Mouse (Mus musculus): ENCODE measurements around the gene Adam1b. TPM values are rescaled to one million over a fixed set of nuclear protein-coding genes. Genes with fewer than 3 reads are reported as not detected.

Gene Adam1b
- total and polyA plus RNA-seq, 2 experiments = not detected

GRCm38 (mm10) chr5:121463601-121464250 lies 39.5 kb downstream of the Adam1b start:
- Histone ChIP-seq H3K4me3 (ENCODE audit: insufficient read depth, low read depth, low read length) (no peak overlapping the region), H3K4me1 (ENCODE audit: control insufficient read depth, insufficient read depth, low read length) (no peaks in the 10 kb centered on the region), H3K9ac (ENCODE audit: low read depth, low read length) (no peak overlapping the region), H3K27me3 (ENCODE audit: control insufficient read depth, insufficient read depth, low read length) (no peaks in the 10 kb centered on the region), H3K79me2 (ENCODE audit: control insufficient read depth, insufficient read depth, low read length) (no peaks in the 10 kb centered on the region), H3K27ac (replicated peaks; ENCODE audit: insufficient read depth, low read depth, low read length) (no peak overlapping the region), H3K36me3 (ENCODE audit: control insufficient read depth, insufficient read depth, low read length) (no peaks in the 10 kb centered on the region)
- 75% methylated on average over 5 of the region's 5 CpGs for WGBS
- no peak for TF ChIP-seq CTCF (IDR thresholded peaks at IDR 0.05; ENCODE audit: low read depth, low read length)
- TF ChIP-seq POLR2A (IDR thresholded peaks at IDR 0.05; ENCODE audit: extremely low read depth, insufficient read depth, low read length) = no peak
- DNase-seq (ENCODE audit: extremely low read depth, low read depth, low spot score) = no peak

GRCm38 (mm10) chr5:121462967-121463366 lies 40.3 kb downstream of the Adam1b start:
- no peaks in the 10 kb centered on the region for H3K27me3 ChIP-seq (ENCODE audit: control insufficient read depth, insufficient read depth, low read length)
- no peak overlapping the region for H3K9ac ChIP-seq (ENCODE audit: low read depth, low read length)
- H3K4me3 ChIP-seq (ENCODE audit: insufficient read depth, low read depth, low read length) = no peak overlapping the region
- WGBS = 82% methylated on average over 5 of the region's 5 CpGs
- H3K36me3 ChIP-seq (ENCODE audit: control insufficient read depth, insufficient read depth, low read length) = no peaks in the 10 kb centered on the region
- no peak for TF ChIP-seq POLR2A (IDR thresholded peaks at IDR 0.05; ENCODE audit: extremely low read depth, insufficient read depth, low read length)
- TF ChIP-seq CTCF (IDR thresholded peaks at IDR 0.05; ENCODE audit: low read depth, low read length) = no peak
- DNase-seq (ENCODE audit: extremely low read depth, low read depth, low spot score) = no peak
- H3K27ac ChIP-seq (replicated peaks; ENCODE audit: insufficient read depth, low read depth, low read length) = no peak overlapping the region
- H3K4me1 ChIP-seq (ENCODE audit: control insufficient read depth, insufficient read depth, low read length) = no peaks in the 10 kb centered on the region
- no peaks in the 10 kb centered on the region for H3K79me2 ChIP-seq (ENCODE audit: control insufficient read depth, insufficient read depth, low read length)

GRCm38 (mm10) chr5:121462171-121462502 lies 41.1 kb downstream of the Adam1b start:
- TF ChIP-seq POLR2A (IDR thresholded peaks at IDR 0.05; ENCODE audit: extremely low read depth, insufficient read depth, low read length) (no peak), CTCF (IDR thresholded peaks at IDR 0.05; ENCODE audit: low read depth, low read length) (no peak)

GRCm38 (mm10) chr5:121461339-121462170 lies 41.7 kb downstream of the Adam1b start:
- DNase-seq (ENCODE audit: extremely low read depth, low read depth, low spot score) = no peak
- Histone ChIP-seq H3K4me1 (ENCODE audit: control insufficient read depth, insufficient read depth, low read length) (no peaks in the 10 kb centered on the region), H3K36me3 (ENCODE audit: control insufficient read depth, insufficient read depth, low read length) (no peaks in the 10 kb centered on the region), H3K9ac (ENCODE audit: low read depth, low read length) (no peak overlapping the region), H3K4me3 (ENCODE audit: insufficient read depth, low read depth, low read length) (no peak overlapping the region), H3K79me2 (ENCODE audit: control insufficient read depth, insufficient read depth, low read length) (no peaks in the 10 kb centered on the region), H3K27ac (replicated peaks; ENCODE audit: insufficient read depth, low read depth, low read length) (no peak overlapping the region), H3K27me3 (ENCODE audit: control insufficient read depth, insufficient read depth, low read length) (no peaks in the 10 kb centered on the region)
- WGBS = 82% methylated on average over 4 of the region's 4 CpGs
- TF ChIP-seq POLR2A (IDR thresholded peaks at IDR 0.05; ENCODE audit: extremely low read depth, insufficient read depth, low read length) (no peak), CTCF (IDR thresholded peaks at IDR 0.05; ENCODE audit: low read depth, low read length) (no peak)

More at GRCm38 (mm10) chr5:121462171-121462502, 41.1 kb downstream of the Adam1b start:
- H3K79me2 ChIP-seq (ENCODE audit: control insufficient read depth, insufficient read depth, low read length) = no peaks in the 10 kb centered on the region
- H3K36me3 ChIP-seq (ENCODE audit: control insufficient read depth, insufficient read depth, low read length) = no peaks in the 10 kb centered on the region
- H3K27me3 ChIP-seq (ENCODE audit: control insufficient read depth, insufficient read depth, low read length) = no peaks in the 10 kb centered on the region
- H3K27ac ChIP-seq (replicated peaks; ENCODE audit: insufficient read depth, low read depth, low read length) = no peak overlapping the region
- H3K4me1 ChIP-seq (ENCODE audit: control insufficient read depth, insufficient read depth, low read length) = no peaks in the 10 kb centered on the region
- no peak overlapping the region for H3K9ac ChIP-seq (ENCODE audit: low read depth, low read length)
- no peak for DNase-seq (ENCODE audit: extremely low read depth, low read depth, low spot score)
- WGBS = 50% methylated on average over 1 of the region's 1 CpGs
- no peak overlapping the region for H3K4me3 ChIP-seq (ENCODE audit: insufficient read depth, low read depth, low read length)

DNA sequence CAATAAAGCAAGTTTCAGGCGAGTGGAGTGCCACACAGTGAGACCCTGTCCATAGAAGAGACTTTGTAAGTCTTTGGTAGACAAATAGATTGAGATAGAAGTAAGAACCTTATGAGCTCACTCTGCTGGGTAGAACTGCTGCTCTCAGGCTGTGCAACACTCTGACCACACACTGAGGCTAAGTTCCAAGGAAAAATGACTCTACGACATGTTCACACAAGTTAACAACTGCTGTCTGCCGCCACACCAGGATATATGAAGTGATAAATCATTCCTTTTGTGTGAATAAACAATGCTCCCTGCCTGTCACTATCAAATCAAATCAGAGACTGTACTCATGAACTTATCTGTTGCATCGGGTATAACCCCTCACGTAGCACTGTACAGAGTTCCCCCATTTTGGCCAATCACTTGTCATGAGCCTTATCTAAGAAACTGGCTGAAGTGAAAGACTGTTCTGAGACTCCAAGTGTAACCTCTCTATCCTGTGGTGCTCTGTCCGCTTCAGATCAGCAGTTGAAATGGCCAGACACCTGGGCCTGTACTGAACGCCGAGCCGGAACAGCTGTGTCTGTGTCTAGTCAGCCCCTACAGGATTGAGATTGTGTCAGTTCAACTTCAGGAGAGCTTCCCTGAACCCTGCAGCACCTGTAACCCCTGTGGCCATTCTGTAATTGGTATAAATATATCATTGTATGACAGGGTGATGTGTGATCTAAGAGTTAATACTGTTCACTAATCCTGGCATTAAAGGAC lies 47.5 kb downstream of the Adam1b start:
- no peak overlapping the region for H3K9ac ChIP-seq (ENCODE audit: low read depth, low read length)
- no peak for DNase-seq (ENCODE audit: extremely low read depth, low read depth, low spot score)
- no peak overlapping the region for H3K27ac ChIP-seq (replicated peaks; ENCODE audit: insufficient read depth, low read depth, low read length)
- H3K79me2 ChIP-seq (ENCODE audit: control insufficient read depth, insufficient read depth, low read length) = no peaks in the 10 kb centered on the region
- peaks cover 3% of the 10 kb centered on the region for H3K4me1 ChIP-seq (ENCODE audit: control insufficient read depth, insufficient read depth, low read length)
- H3K27me3 ChIP-seq (ENCODE audit: control insufficient read depth, insufficient read depth, low read length) = no peaks in the 10 kb centered on the region
- 75% methylated on average over 9 of the region's 9 CpGs for WGBS
- no peak overlapping the region for H3K4me3 ChIP-seq (ENCODE audit: insufficient read depth, low read depth, low read length)
- H3K36me3 ChIP-seq (ENCODE audit: control insufficient read depth, insufficient read depth, low read length) = no peaks in the 10 kb centered on the region
- TF ChIP-seq POLR2A (IDR thresholded peaks at IDR 0.05; ENCODE audit: extremely low read depth, insufficient read depth, low read length) (no peak), CTCF (IDR thresholded peaks at IDR 0.05; ENCODE audit: low read depth, low read length) (no peak)
